15 mouse cellular contexts compared by ENCODE assay signal in the genomic region with DNA sequence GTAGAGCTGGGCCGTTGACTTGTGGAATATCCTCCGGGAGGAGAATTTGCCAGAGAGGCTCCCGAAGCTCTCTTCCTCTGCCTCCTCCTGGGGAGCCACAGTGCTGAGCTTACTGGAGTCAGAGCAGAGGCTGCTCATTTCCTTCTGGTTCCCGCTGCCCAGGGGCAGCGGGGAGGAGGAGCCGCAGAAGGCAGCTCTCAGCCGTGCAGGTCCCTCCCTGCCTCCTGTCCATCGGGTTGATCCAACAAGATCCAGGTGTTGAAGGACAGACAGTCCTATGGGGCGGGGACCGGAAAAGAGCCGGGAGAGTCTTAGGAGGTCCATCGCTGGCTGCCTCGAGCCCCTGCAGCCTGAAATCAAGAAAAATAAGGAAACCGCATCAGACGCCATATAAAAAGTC. TPM values are rescaled to one million over a fixed set of nuclear protein-coding genes. Genes with fewer than 3 reads are reported as not detected.
DNase-seq lines count a peak whose midpoint lies in the region; ATAC-seq and TF ChIP-seq lines count a peak whose summit lies in the region.
"Had no signal": no experiment of that assay in that cellular context is flagged by ENCODE, and none has a peak within 500 bp of the region (broad histone marks: within the 10 kb centered on the region; RNA-seq: fewer than 3 reads in every experiment).

No protein-coding gene starts in this region.

- WGBS in intestine, embryonic 16.5 days = 84% methylated on average over 15 of the region's 15 CpGs
- WGBS in intestine, embryonic 15.5 days = 89% methylated on average over 15 of the region's 15 CpGs
- WGBS in limb, embryonic 13.5 days = 89% methylated on average over 15 of the region's 15 CpGs
- WGBS in hindbrain, embryonic 13.5 days = 90% methylated on average over 15 of the region's 15 CpGs

- peak; percentile 21 for DNase-seq in cerebellum, adult 11-12 months
- DNase-seq in cerebellum, postnatal 25 days = no peak
- DNase-seq in frontal cortex, postnatal 14 days (ENCODE audit: low spot score in 2 of 2) = no peak
- DNase-seq: cerebellum, adult 18-20 months; embryo, embryonic 11 days; heart, postnatal 14 days; right cerebral cortex, postnatal 4 days; thymus, postnatal 25 days had no signal

- H3K9ac ChIP-seq in intestine, embryonic 16.5 days (ENCODE audit: low read depth, low read length) = 0 out of 2 replicates have a peak overlapping the region, but pooled peaks have one; percentile 6
- no peak overlapping the region for H3K9ac ChIP-seq in intestine, embryonic 15.5 days
- H3K9ac ChIP-seq in ES-Bruce4 (ENCODE audit: low read depth, poor library complexity, severe bottlenecking) = peak overlapping the region; percentile 60
- no peak overlapping the region for H3K9ac ChIP-seq in limb, embryonic 13.5 days
- no peak overlapping the region for H3K9ac ChIP-seq in hindbrain, embryonic 13.5 days
- H3K9ac ChIP-seq: stomach, embryonic 15.5 days had no signal

- TF ChIP-seq CTCF in ES-Bruce4 (IDR thresholded peaks at IDR 0.05; ENCODE audit: low read depth, low read length) = no peak

- H3K4me3 ChIP-seq in intestine, embryonic 16.5 days (ENCODE audit: low read length) = no peak overlapping the region
- H3K4me3 ChIP-seq in intestine, embryonic 15.5 days (replicated peaks) = no peak overlapping the region
- peak overlapping the region; percentile 70 for H3K4me3 ChIP-seq in ES-Bruce4 (ENCODE audit: low read depth, low read length)
- no peak overlapping the region for H3K4me3 ChIP-seq in limb, embryonic 13.5 days
- no peak overlapping the region for H3K4me3 ChIP-seq in hindbrain, embryonic 13.5 days

- peaks cover 15% of the 10 kb centered on the region for H3K4me1 ChIP-seq in intestine, embryonic 16.5 days (ENCODE audit: control insufficient read depth, insufficient read depth, low read length)
- H3K4me1 ChIP-seq in intestine, embryonic 15.5 days (replicated peaks) = peaks cover 12% of the 10 kb centered on the region; the same call in 1 of the 2 replicates
- H3K4me1 ChIP-seq in ES-Bruce4 (ENCODE audit: control insufficient read depth, insufficient read depth, low read length) = peaks cover 3% of the 10 kb centered on the region
- peaks cover 22% of the 10 kb centered on the region for H3K4me1 ChIP-seq in limb, embryonic 13.5 days
- peaks cover 46% of the 10 kb centered on the region for H3K4me1 ChIP-seq in hindbrain, embryonic 13.5 days (replicated peaks)

- H3K36me3 ChIP-seq in intestine, embryonic 16.5 days (ENCODE audit: control insufficient read depth, insufficient read depth, low read length) = no peaks in the 10 kb centered on the region
- H3K36me3 ChIP-seq in intestine, embryonic 15.5 days = peaks cover 2% of the 10 kb centered on the region
- H3K36me3 ChIP-seq in ES-Bruce4 (ENCODE audit: control insufficient read depth, insufficient read depth, low read length, poor library complexity, severe bottlenecking) = no peaks in the 10 kb centered on the region
- H3K36me3 ChIP-seq in limb, embryonic 13.5 days = peaks cover 55% of the 10 kb centered on the region
- H3K36me3 ChIP-seq in hindbrain, embryonic 13.5 days = peaks cover 50% of the 10 kb centered on the region

- no peaks in the 10 kb centered on the region for H3K27me3 ChIP-seq in intestine, embryonic 16.5 days (replicated peaks; ENCODE audit: control insufficient read depth, insufficient read depth, low read length)
- no peaks in the 10 kb centered on the region for H3K27me3 ChIP-seq in intestine, embryonic 15.5 days (replicated peaks)
- H3K27me3 ChIP-seq in ES-Bruce4 (ENCODE audit: control insufficient read depth, insufficient read depth, low read length, poor library complexity, severe bottlenecking) = no peaks in the 10 kb centered on the region
- no peaks in the 10 kb centered on the region for H3K27me3 ChIP-seq in limb, embryonic 13.5 days
- H3K27me3 ChIP-seq in hindbrain, embryonic 13.5 days = no peaks in the 10 kb centered on the region
- H3K27me3 ChIP-seq: stomach, embryonic 15.5 days had no signal

- no peaks in the 10 kb centered on the region for H3K9me3 ChIP-seq in intestine, embryonic 16.5 days (ENCODE audit: control insufficient read depth, low read length)
- H3K9me3 ChIP-seq in intestine, embryonic 15.5 days = no peaks in the 10 kb centered on the region
- no peaks in the 10 kb centered on the region for H3K9me3 ChIP-seq in ES-Bruce4 (replicated peaks; ENCODE audit: control insufficient read depth, insufficient read depth, low read length, poor library complexity, severe bottlenecking)
- H3K9me3 ChIP-seq in limb, embryonic 13.5 days = no peaks in the 10 kb centered on the region
- H3K9me3 ChIP-seq in hindbrain, embryonic 13.5 days = no peaks in the 10 kb centered on the region
- H3K9me3 ChIP-seq: midbrain, embryonic 10.5 days; stomach, embryonic 15.5 days had no signal

- TF ChIP-seq EP300 in ES-Bruce4 (IDR thresholded peaks at IDR 0.05; ENCODE audit: insufficient read depth, low read depth, low read length) = no peak

- no peak for TF ChIP-seq POLR2A in ES-Bruce4 (IDR thresholded peaks at IDR 0.05; ENCODE audit: insufficient read depth, low read length)

- H3K27ac ChIP-seq in intestine, embryonic 16.5 days (ENCODE audit: low read length) = no peak overlapping the region
- no peak overlapping the region for H3K27ac ChIP-seq in intestine, embryonic 15.5 days
- H3K27ac ChIP-seq in ES-Bruce4 (ENCODE audit: insufficient read depth, low read length) = peak overlapping the region; percentile 73
- no peak overlapping the region for H3K27ac ChIP-seq in limb, embryonic 13.5 days
- H3K27ac ChIP-seq in hindbrain, embryonic 13.5 days = no peak overlapping the region
- H3K27ac ChIP-seq: midbrain, embryonic 10.5 days; stomach, embryonic 15.5 days had no signal

- no peak overlapping the region for H3K4me2 ChIP-seq in intestine, embryonic 16.5 days (ENCODE audit: low read depth, low read length)
- H3K4me2 ChIP-seq in intestine, embryonic 15.5 days (replicated peaks) = no peak overlapping the region
- 0 out of 2 replicates have a peak overlapping the region, but pooled peaks have one; percentile 11 for H3K4me2 ChIP-seq in limb, embryonic 13.5 days (replicated peaks)
- no peak overlapping the region for H3K4me2 ChIP-seq in hindbrain, embryonic 13.5 days

- no peak for ATAC-seq in intestine, embryonic 16.5 days
- no peak for ATAC-seq in intestine, embryonic 15.5 days
- ATAC-seq in limb, embryonic 13.5 days (ENCODE audit: low FRiP score, low read depth) = no peak
- ATAC-seq in hindbrain, embryonic 13.5 days (ENCODE audit: low FRiP score) = no peak

RNA-seq across cellular contexts. Expression of a gene that starts 1.7 kb away (rescaled TPM):
- 14.7 and 15.8 TPM in 2 replicates for polyA plus RNA-seq in intestine, embryonic 16.5 days (2015; fragmentation: Nextera tagmentation; extraction: Ambion mirVana)
- polyA plus RNA-seq in intestine, embryonic 15.5 days (2015; fragmentation: Nextera tagmentation; extraction: Ambion mirVana) = 13.6 and 14.2 TPM in 2 replicates
- polyA plus RNA-seq in ES-Bruce4 (2011; ENCODE audit: insufficient read depth, insufficient read length, low read depth, missing spikeins) = 14.1 and 17.1 TPM in 2 replicates
- 19.2 and 20.2 TPM in 2 replicates for polyA plus RNA-seq in limb, embryonic 13.5 days (2015; fragmentation: Nextera tagmentation; extraction: Ambion mirVana)
- 20.9 and 22.4 TPM in 2 replicates for polyA plus RNA-seq in hindbrain, embryonic 13.5 days (2015; fragmentation: Nextera tagmentation; extraction: Ambion mirVana)

RNA-seq across cellular contexts. Expression of a gene that starts 1.8 kb away (rescaled TPM):
- 38.9 and 41.1 TPM in 2 replicates for polyA plus RNA-seq in intestine, embryonic 16.5 days (2015; fragmentation: Nextera tagmentation; extraction: Ambion mirVana)
- polyA plus RNA-seq in intestine, embryonic 15.5 days (2015; fragmentation: Nextera tagmentation; extraction: Ambion mirVana) = 43.1 and 47.1 TPM in 2 replicates
- polyA plus RNA-seq in ES-Bruce4 (2011; ENCODE audit: insufficient read depth, insufficient read length, low read depth, missing spikeins) = 47.9 and 49.6 TPM in 2 replicates
- 55.6 and 58.1 TPM in 2 replicates for polyA plus RNA-seq in limb, embryonic 13.5 days (2015; fragmentation: Nextera tagmentation; extraction: Ambion mirVana)
- polyA plus RNA-seq in hindbrain, embryonic 13.5 days (2015; fragmentation: Nextera tagmentation; extraction: Ambion mirVana) = 52.3 and 53.4 TPM in 2 replicates

RNA-seq across cellular contexts. Expression of a gene that starts 25.0 kb away (rescaled TPM):
- 166 and 178 TPM in 2 replicates for polyA plus RNA-seq in intestine, embryonic 16.5 days (2015; fragmentation: Nextera tagmentation; extraction: Ambion mirVana)
- polyA plus RNA-seq in intestine, embryonic 15.5 days (2015; fragmentation: Nextera tagmentation; extraction: Ambion mirVana) = 176 and 185 TPM in 2 replicates
- polyA plus RNA-seq in ES-Bruce4 (2011; ENCODE audit: insufficient read depth, insufficient read length, low read depth, missing spikeins) = 104 and 112 TPM in 2 replicates
- polyA plus RNA-seq in limb, embryonic 13.5 days (2015; fragmentation: Nextera tagmentation; extraction: Ambion mirVana) = 218 and 225 TPM in 2 replicates
- polyA plus RNA-seq in hindbrain, embryonic 13.5 days (2015; fragmentation: Nextera tagmentation; extraction: Ambion mirVana) = 213 and 218 TPM in 2 replicates

RNA-seq across cellular contexts. Expression of a gene that starts 25.1 kb away (rescaled TPM):
- polyA plus RNA-seq in intestine, embryonic 16.5 days (2015; fragmentation: Nextera tagmentation; extraction: Ambion mirVana) = 62.7 and 66.6 TPM in 2 replicates
- 77.0 and 87.1 TPM in 2 replicates for polyA plus RNA-seq in intestine, embryonic 15.5 days (2015; fragmentation: Nextera tagmentation; extraction: Ambion mirVana)
- 229 and 237 TPM in 2 replicates for polyA plus RNA-seq in ES-Bruce4 (2011; ENCODE audit: insufficient read depth, insufficient read length, low read depth, missing spikeins)
- polyA plus RNA-seq in limb, embryonic 13.5 days (2015; fragmentation: Nextera tagmentation; extraction: Ambion mirVana) = 137 and 139 TPM in 2 replicates
- 136 and 140 TPM in 2 replicates for polyA plus RNA-seq in hindbrain, embryonic 13.5 days (2015; fragmentation: Nextera tagmentation; extraction: Ambion mirVana)

RNA-seq across cellular contexts. Expression of a gene that starts 26.7 kb away (rescaled TPM):
- polyA plus RNA-seq in intestine, embryonic 16.5 days (2015; fragmentation: Nextera tagmentation; extraction: Ambion mirVana) = 956 and 964 TPM in 2 replicates
- polyA plus RNA-seq in intestine, embryonic 15.5 days (2015; fragmentation: Nextera tagmentation; extraction: Ambion mirVana) = 899 and 947 TPM in 2 replicates
- 300 and 316 TPM in 2 replicates for polyA plus RNA-seq in ES-Bruce4 (2011; ENCODE audit: insufficient read depth, insufficient read length, low read depth, missing spikeins)
- 649 and 683 TPM in 2 replicates for polyA plus RNA-seq in limb, embryonic 13.5 days (2015; fragmentation: Nextera tagmentation; extraction: Ambion mirVana)
- 693 and 710 TPM in 2 replicates for polyA plus RNA-seq in hindbrain, embryonic 13.5 days (2015; fragmentation: Nextera tagmentation; extraction: Ambion mirVana)

Comparison
In these comparisons a context has a peak if more than half of its experiments do, and no peak if none do; other contexts are left out.
1. H3K9ac ChIP-seq: peak in intestine, embryonic 16.5 days (single experiment) and ES-Bruce4 (single experiment); none in intestine, embryonic 15.5 days (single experiment), limb, embryonic 13.5 days (single experiment) and hindbrain, embryonic 13.5 days (single experiment).